Mouse (Mus musculus): ENCODE results near the gene Wsb1. TPM values are rescaled to one million over a fixed set of nuclear protein-coding genes. Genes with fewer than 3 reads are reported as not detected.

Wsb1 gene
- total and polyA plus RNA-seq, 3 experiments: 11.3 to 19.0 (median 16.3) TPM

- Histone ChIP-seq H3K79me2 (replicated peaks; ENCODE audit: control insufficient read depth, insufficient read depth, low read length) (no peaks in the 10 kb centered on the region), H3K36me3 (ENCODE audit: control insufficient read depth, insufficient read depth, low read length) (no peaks in the 10 kb centered on the region), H3K9ac (ENCODE audit: low read depth, low read length) (no peak overlapping the region), H3K4me1 (ENCODE audit: control insufficient read depth, insufficient read depth, low read length) (peaks cover 1% of the 10 kb centered on the region; the same call in 1 of the 2 replicates), H3K4me3 (no peak overlapping the region), H3K27me3 (ENCODE audit: control insufficient read depth, insufficient read depth, low read length) (no peaks in the 10 kb centered on the region), H3K27ac (no peak overlapping the region)
- no peak for DNase-seq
- TF ChIP-seq POLR2A (IDR thresholded peaks at IDR 0.05; ENCODE audit: insufficient read depth, low read depth, low read length) (no peak), EP300 (IDR thresholded peaks at IDR 0.05; ENCODE audit: insufficient read depth, low read depth, low read length) (no peak), CTCF (IDR thresholded peaks at IDR 0.05) (no peak)
- intact Hi-C loops (cut with DNase I): no loop called here
- WGBS: 43% methylated on average over 5 of the region's 5 CpGs
These were observed 45.4 kb downstream of the Wsb1 start for GRCm38 (mm10) chr11:79209113-79209512.

- intact Hi-C loops (cut with DNase I): no loop called here
- Histone ChIP-seq H3K4me1 (ENCODE audit: control insufficient read depth, insufficient read depth, low read length) (no peaks in the 10 kb centered on the region), H3K79me2 (replicated peaks; ENCODE audit: control insufficient read depth, insufficient read depth, low read length) (no peaks in the 10 kb centered on the region), H3K4me3 (no peak overlapping the region), H3K9ac (ENCODE audit: low read depth, low read length) (no peak overlapping the region), H3K36me3 (ENCODE audit: control insufficient read depth, insufficient read depth, low read length) (no peaks in the 10 kb centered on the region), H3K27ac (no peak overlapping the region), H3K27me3 (ENCODE audit: control insufficient read depth, insufficient read depth, low read length) (no peaks in the 10 kb centered on the region)
- WGBS: 91% methylated on average over 4 of the region's 4 CpGs
- TF ChIP-seq POLR2A (IDR thresholded peaks at IDR 0.05; ENCODE audit: insufficient read depth, low read depth, low read length): no peak
- TF ChIP-seq EP300 (IDR thresholded peaks at IDR 0.05; ENCODE audit: insufficient read depth, low read depth, low read length): no peak
- TF ChIP-seq CTCF (IDR thresholded peaks at IDR 0.05): no peak
- DNase-seq: no peak
These were observed 46.0 kb downstream of the Wsb1 start for GRCm38 (mm10) chr11:79208462-79208861.

GRCm38 (mm10) chr11:79207691-79208090, 46.8 kb downstream of the Wsb1 start:
- Histone ChIP-seq H3K36me3 (ENCODE audit: control insufficient read depth, insufficient read depth, low read length) (no peaks in the 10 kb centered on the region), H3K4me3 (no peak overlapping the region), H3K9ac (ENCODE audit: low read depth, low read length) (no peak overlapping the region), H3K27me3 (ENCODE audit: control insufficient read depth, insufficient read depth, low read length) (no peaks in the 10 kb centered on the region), H3K4me1 (ENCODE audit: control insufficient read depth, insufficient read depth, low read length) (no peaks in the 10 kb centered on the region), H3K79me2 (replicated peaks; ENCODE audit: control insufficient read depth, insufficient read depth, low read length) (no peaks in the 10 kb centered on the region), H3K27ac (no peak overlapping the region)
- TF ChIP-seq POLR2A (IDR thresholded peaks at IDR 0.05; ENCODE audit: insufficient read depth, low read depth, low read length) (no peak), EP300 (IDR thresholded peaks at IDR 0.05; ENCODE audit: insufficient read depth, low read depth, low read length) (no peak), CTCF (IDR thresholded peaks at IDR 0.05) (no peak)
- intact Hi-C loops (cut with DNase I): no loop called here
- DNase-seq: no peak
- 88% methylated on average over 10 of the region's 10 CpGs for WGBS

- DNase-seq: no peak
- WGBS: 91% methylated on average over 3 of the region's 3 CpGs
- no peak overlapping the region for H3K9ac ChIP-seq (ENCODE audit: low read depth, low read length)
These were observed 50.0 kb downstream of the Wsb1 start for GRCm38 (mm10) chr11:79204444-79204843.

GRCm38 (mm10) chr11:79200502-79200901, 54.0 kb downstream of the Wsb1 start:
- no peak for DNase-seq
- no peaks in the 10 kb centered on the region for H3K79me2 ChIP-seq (replicated peaks; ENCODE audit: control insufficient read depth, insufficient read depth, low read length)
- no peak for TF ChIP-seq CTCF (IDR thresholded peaks at IDR 0.05)
- no peak for TF ChIP-seq EP300 (IDR thresholded peaks at IDR 0.05; ENCODE audit: insufficient read depth, low read depth, low read length)
- TF ChIP-seq POLR2A (IDR thresholded peaks at IDR 0.05; ENCODE audit: insufficient read depth, low read depth, low read length): no peak
- no peak overlapping the region for H3K9ac ChIP-seq (ENCODE audit: low read depth, low read length)
- no peak overlapping the region for H3K4me3 ChIP-seq
- no peaks in the 10 kb centered on the region for H3K27me3 ChIP-seq (ENCODE audit: control insufficient read depth, insufficient read depth, low read length)
- peaks cover 1% of the 10 kb centered on the region for H3K4me1 ChIP-seq (ENCODE audit: control insufficient read depth, insufficient read depth, low read length)
- intact Hi-C loops (cut with DNase I): no loop called here
- WGBS: 27% methylated on average over 7 of the region's 7 CpGs
- H3K27ac ChIP-seq: no peak overlapping the region
- H3K36me3 ChIP-seq (ENCODE audit: control insufficient read depth, insufficient read depth, low read length): no peaks in the 10 kb centered on the region

More at GRCm38 (mm10) chr11:79204444-79204843, 50.0 kb downstream of the Wsb1 start:
- Histone ChIP-seq H3K4me3 (no peak overlapping the region), H3K4me1 (ENCODE audit: control insufficient read depth, insufficient read depth, low read length) (no peaks in the 10 kb centered on the region; the same call in 1 of the 2 replicates), H3K36me3 (ENCODE audit: control insufficient read depth, insufficient read depth, low read length) (no peaks in the 10 kb centered on the region), H3K27ac (no peak overlapping the region), H3K79me2 (replicated peaks; ENCODE audit: control insufficient read depth, insufficient read depth, low read length) (no peaks in the 10 kb centered on the region), H3K27me3 (ENCODE audit: control insufficient read depth, insufficient read depth, low read length) (no peaks in the 10 kb centered on the region)
- intact Hi-C loops (cut with DNase I): no loop called here
- TF ChIP-seq POLR2A (IDR thresholded peaks at IDR 0.05; ENCODE audit: insufficient read depth, low read depth, low read length) (no peak), EP300 (IDR thresholded peaks at IDR 0.05; ENCODE audit: insufficient read depth, low read depth, low read length) (no peak), CTCF (IDR thresholded peaks at IDR 0.05) (no peak)

GRCm38 (mm10) chr11:79198562-79198961, 55.9 kb downstream of the Wsb1 start:
- Histone ChIP-seq H3K79me2 (replicated peaks; ENCODE audit: control insufficient read depth, insufficient read depth, low read length) (no peaks in the 10 kb centered on the region), H3K4me3 (no peak overlapping the region), H3K36me3 (ENCODE audit: control insufficient read depth, insufficient read depth, low read length) (no peaks in the 10 kb centered on the region), H3K4me1 (ENCODE audit: control insufficient read depth, insufficient read depth, low read length) (peaks cover 1% of the 10 kb centered on the region), H3K27ac (no peak overlapping the region), H3K9ac (ENCODE audit: low read depth, low read length) (no peak overlapping the region), H3K27me3 (ENCODE audit: control insufficient read depth, insufficient read depth, low read length) (no peaks in the 10 kb centered on the region)
- intact Hi-C loops (cut with DNase I): no loop called here
- WGBS: 89% methylated on average over 4 of the region's 4 CpGs
- DNase-seq: no peak
- TF ChIP-seq CTCF (IDR thresholded peaks at IDR 0.05) (no peak), EP300 (IDR thresholded peaks at IDR 0.05; ENCODE audit: insufficient read depth, low read depth, low read length) (no peak), POLR2A (IDR thresholded peaks at IDR 0.05; ENCODE audit: insufficient read depth, low read depth, low read length) (no peak)
